Mouse (Mus musculus) midbrain, postnatal 0 days (tissue): ENCODE measurements around the gene Ptpn22. TPM values are rescaled to one million over a fixed set of nuclear protein-coding genes. Genes with fewer than 3 reads are reported as not detected.

Experiments
- ATAC-seq: fragments of 200-750 bp; cut with Nextera tagmentation; 2 replicates; pipeline ENCODE4 v1.8.0; 2017; ENCODE audit warnings: moderate number of reproducible peaks, mild to moderate bottlenecking, moderate TSS enrichment, moderate library complexity; ENCODE audit not compliant: low FRiP score
- DNase-seq: peaks from one replicate; pipeline ENCODE4 v3.0.0-alpha.2; 2015; ENCODE audit warnings: low spot score
- H3K27ac ChIP-seq: fragments of 300-500 bp; sonication (generic); 2 replicates; pipeline ENCODE4 v1.5.1; 2014; ENCODE audit warnings: low read depth, mild to moderate bottlenecking, low read length, mixed read lengths
- H3K27me3 ChIP-seq: fragments of 300-500 bp; sonication (generic); 2 replicates; pipeline ENCODE4 v1.6.1; 2014; ENCODE audit warnings: low read length, control low read depth, mixed read lengths; ENCODE audit not compliant: insufficient read depth
- H3K36me3 ChIP-seq: fragments of 300-500 bp; sonication (generic); 2 replicates; pipeline ENCODE4 v1.6.1; 2014; ENCODE audit warnings: low read length, control low read depth, mixed read lengths; ENCODE audit not compliant: insufficient read depth
- H3K4me1 ChIP-seq: fragments of 300-500 bp; sonication (generic); 2 replicates; pipeline ENCODE4 v1.6.1; 2014; ENCODE audit warnings: mild to moderate bottlenecking, control low read depth, antibody characterized with exemption, low read length, mixed read lengths; ENCODE audit not compliant: insufficient read depth
- H3K4me2 ChIP-seq: fragments of 300-500 bp; sonication (generic); 2 replicates; pipeline ENCODE4 v1.6.1; 2014; ENCODE audit warnings: low read depth, mild to moderate bottlenecking, low read length, mixed read lengths; ENCODE audit not compliant: poor library complexity, severe bottlenecking
- H3K4me3 ChIP-seq: fragments of 300-500 bp; sonication (generic); 2 replicates; pipeline ENCODE4 v1.5.1; 2014; ENCODE audit warnings: low read depth, mild to moderate bottlenecking, low read length, moderate library complexity
- H3K9ac ChIP-seq: fragments of 300-500 bp; sonication (generic); replicated peaks from 2 replicates; pipeline ENCODE4 v1.6.1; 2014; ENCODE audit warnings: mild to moderate bottlenecking, low read length, moderate library complexity, mixed read lengths; ENCODE audit not compliant: poor library complexity, severe bottlenecking
- H3K9me3 ChIP-seq: fragments of 300-500 bp; sonication (generic); 2 replicates; pipeline ENCODE4 v1.6.1; 2016; ENCODE audit warnings: low read length, control low read depth
- CTCF ChIP-seq: IDR thresholded peaks from 2 replicates; pipeline ENCODE4 v1.5.1; 2016; ENCODE audit warnings: antibody characterized with exemption, mild to moderate bottlenecking
- WGBS: fragments of 180-500 bp; shearing (Covaris S2); extraction: QIAGEN DNeasy Blood & Tissue Kit; methylation state at CpG from one replicate; pipeline ENCODE4 v1.1.7; 2014; 5-methylcytosine and 5-hydroxymethylcytosine counted together
- polyA plus RNA-seq: library from polyadenylated mRNA; unstranded; fragments of >200 nt; fragmentation: Nextera tagmentation; extraction: Ambion mirVana; gene quantifications from 2 replicates; pipeline ENCODE4 v1.2.1, GENCODE M21; 2015
- total RNA-seq: library from RNA; depleted of rRNA; stranded (reverse); fragments of >200 nt; gene quantifications from 2 replicates; pipeline ENCODE4 v1.2.3, GENCODE M21; 2014; rRNA removed

Ptpn22 gene
- total and polyA plus RNA-seq, 2 experiments from 2014 or later = 0.43 TPM; not detected in 1

DNA sequence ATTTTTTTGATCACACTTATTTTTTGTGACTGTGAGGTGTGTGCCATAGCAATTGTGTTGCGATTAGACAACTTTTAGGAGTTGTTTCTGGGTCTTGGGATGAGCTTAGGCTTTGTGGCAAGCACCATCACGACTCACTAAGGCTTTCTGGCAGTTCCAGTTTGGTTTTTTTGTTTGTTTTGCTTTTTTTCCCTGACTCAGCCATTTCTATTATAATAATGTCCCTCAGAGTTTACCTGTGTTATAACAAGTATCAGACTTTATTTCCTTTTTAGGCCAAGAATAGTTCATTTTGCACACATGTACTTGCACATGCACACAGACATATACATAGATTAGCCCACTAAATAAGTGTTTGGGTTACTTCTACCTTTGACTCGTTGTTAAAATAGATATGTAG is 101.0 kb downstream of the Ptpn22 start:
- 93% methylated on average over 3 of the region's 3 CpGs for WGBS
- Histone ChIP-seq H3K4me1 (no peaks in the 10 kb centered on the region), H3K36me3 (0 out of 2 replicates have a peak, but pooled peaks cover 7% of the 10 kb centered on the region), H3K9me3 (no peaks in the 10 kb centered on the region), H3K4me3 (no peak overlapping the region), H3K9ac (no peak overlapping the region), H3K27ac (no peak overlapping the region), H3K4me2 (no peak overlapping the region), H3K27me3 (no peaks in the 10 kb centered on the region)
- no peak for TF ChIP-seq CTCF
- ATAC-seq (no peak), DNase-seq (no peak)

Other genes starting within 250 kb of the Ptpn22 start
- gene Atg4a-ps, start 213.7 kb upstream of the Ptpn22 start, total RNA-seq = not detected in 2 replicates
- gene Atg4a-ps, start 213.7 kb upstream of the Ptpn22 start, polyA plus RNA-seq = 0.22 TPM in 1 of 2 replicates, not detected in the other
- gene Olfml3, start 121.8 kb upstream of the Ptpn22 start, total RNA-seq = 7.5 and 9.0 TPM in 2 replicates
- gene Olfml3, start 121.8 kb upstream of the Ptpn22 start, polyA plus RNA-seq = 7.0 and 8.9 TPM in 2 replicates
- gene Gm10964, start 120.4 kb upstream of the Ptpn22 start, total RNA-seq = not detected in 2 replicates
- gene Gm10964, start 120.4 kb upstream of the Ptpn22 start, polyA plus RNA-seq = not detected in 2 replicates
- gene Hipk1, start 68.2 kb upstream of the Ptpn22 start, total RNA-seq = 59.8 and 77.2 TPM in 2 replicates
- 7.2 and 7.7 TPM in 2 replicates for gene Hipk1, start 68.2 kb upstream of the Ptpn22 start, polyA plus RNA-seq
- 4.3 and 6.9 TPM in 2 replicates for gene Dclre1b, start 50.4 kb upstream of the Ptpn22 start, total RNA-seq
- 16.2 and 17.5 TPM in 2 replicates for gene Dclre1b, start 50.4 kb upstream of the Ptpn22 start, polyA plus RNA-seq
- 27.9 and 28.2 TPM in 2 replicates for gene Ap4b1, start 50.3 kb upstream of the Ptpn22 start, total RNA-seq
- gene Ap4b1, start 50.3 kb upstream of the Ptpn22 start, polyA plus RNA-seq = 16.2 and 18.2 TPM in 2 replicates
- 0.47 and 3.2 TPM in 2 replicates for gene Gm43064, start 50.2 kb upstream of the Ptpn22 start, total RNA-seq
- 0.09 and 0.35 TPM in 2 replicates for gene Gm43064, start 50.2 kb upstream of the Ptpn22 start, polyA plus RNA-seq
- gene Bcl2l15, start 27.2 kb upstream of the Ptpn22 start, total RNA-seq = 2.5 TPM in 1 of 2 replicates, not detected in the other
- gene Bcl2l15, start 27.2 kb upstream of the Ptpn22 start, polyA plus RNA-seq = 0.17 TPM in 1 of 2 replicates, not detected in the other
- 35.5 and 38.4 TPM in 2 replicates for gene Rsbn1, start 54.3 kb downstream of the Ptpn22 start, total RNA-seq
- gene Rsbn1, start 54.3 kb downstream of the Ptpn22 start, polyA plus RNA-seq = 18.6 and 21.7 TPM in 2 replicates
- gene Phtf1, start 108.3 kb downstream of the Ptpn22 start, total RNA-seq = 24.3 and 31.6 TPM in 2 replicates
- 14.9 and 15.9 TPM in 2 replicates for gene Phtf1, start 108.3 kb downstream of the Ptpn22 start, polyA plus RNA-seq